Mouse (Mus musculus): ENCODE measurements at regions not wholly inside any gene's neighbourhood (a gene's known extent, or its start where the extent isn't known, plus 50 kb on each side); places are given as distances from the start of the nearest gene placed in this dataset.

GRCm38 (mm10) chr14:14544236-14544635, 143.1 kb downstream of the Olfr721-ps1 start:
- H3K27ac ChIP-seq (ENCODE audit: low read length), result no peak overlapping the region
- no peak overlapping the region for H3K4me3 ChIP-seq (ENCODE audit: low read length)
- no peaks in the 10 kb centered on the region for H3K4me1 ChIP-seq (ENCODE audit: control insufficient read depth, insufficient read depth, low read length)
- H3K27me3 ChIP-seq (ENCODE audit: control insufficient read depth, insufficient read depth, low read length), result no peaks in the 10 kb centered on the region
- H3K9me3 ChIP-seq (replicated peaks; ENCODE audit: control insufficient read depth, low read length), result no peaks in the 10 kb centered on the region
- 73% methylated on average over 7 of the region's 7 CpGs for WGBS
- H3K9ac ChIP-seq (ENCODE audit: low read length), result no peak overlapping the region
- no peaks in the 10 kb centered on the region for H3K36me3 ChIP-seq (ENCODE audit: control insufficient read depth, insufficient read depth)
- H3K4me2 ChIP-seq (ENCODE audit: low read depth, low read length), result no peak overlapping the region
- ATAC-seq (replicated peaks; ENCODE audit: extremely low read depth, insufficient read depth, low FRiP score), result no peak

GRCm38 (mm10) chr14:14552201-14552600, 149.9 kb upstream of the Slc4a7 start:
- H3K9me3 ChIP-seq (replicated peaks; ENCODE audit: control insufficient read depth, low read length), result no peaks in the 10 kb centered on the region
- no peaks in the 10 kb centered on the region for H3K36me3 ChIP-seq (ENCODE audit: control insufficient read depth, insufficient read depth)
- WGBS, result 63% methylated on average over 2 of the region's 2 CpGs
- H3K9ac ChIP-seq (ENCODE audit: low read length), result no peak overlapping the region
- no peak overlapping the region for H3K27ac ChIP-seq (ENCODE audit: low read length)
- no peak overlapping the region for H3K4me2 ChIP-seq (ENCODE audit: low read depth, low read length)
- no peak overlapping the region for H3K4me3 ChIP-seq (ENCODE audit: low read length)
- no peak for ATAC-seq (replicated peaks; ENCODE audit: extremely low read depth, insufficient read depth, low FRiP score)
- no peaks in the 10 kb centered on the region for H3K27me3 ChIP-seq (ENCODE audit: control insufficient read depth, insufficient read depth, low read length)
- H3K4me1 ChIP-seq (ENCODE audit: control insufficient read depth, insufficient read depth, low read length), result no peaks in the 10 kb centered on the region

GRCm38 (mm10) chr14:14574851-14575250, 127.2 kb upstream of the Slc4a7 start:
- no peaks in the 10 kb centered on the region for H3K9me3 ChIP-seq (replicated peaks; ENCODE audit: control insufficient read depth, low read length)
- no peak overlapping the region for H3K9ac ChIP-seq (ENCODE audit: low read length)
- H3K4me3 ChIP-seq (ENCODE audit: low read length), result no peak overlapping the region
- no peaks in the 10 kb centered on the region for H3K4me1 ChIP-seq (ENCODE audit: control insufficient read depth, insufficient read depth, low read length)
- no peak overlapping the region for H3K27ac ChIP-seq (ENCODE audit: low read length)
- no peak overlapping the region for H3K4me2 ChIP-seq (ENCODE audit: low read depth, low read length)
- no peaks in the 10 kb centered on the region for H3K27me3 ChIP-seq (ENCODE audit: control insufficient read depth, insufficient read depth, low read length)
- no peaks in the 10 kb centered on the region for H3K36me3 ChIP-seq (ENCODE audit: control insufficient read depth, insufficient read depth)
- 55% methylated on average over 4 of the region's 4 CpGs for WGBS
- no peak for ATAC-seq (replicated peaks; ENCODE audit: extremely low read depth, insufficient read depth, low FRiP score)

DNA sequence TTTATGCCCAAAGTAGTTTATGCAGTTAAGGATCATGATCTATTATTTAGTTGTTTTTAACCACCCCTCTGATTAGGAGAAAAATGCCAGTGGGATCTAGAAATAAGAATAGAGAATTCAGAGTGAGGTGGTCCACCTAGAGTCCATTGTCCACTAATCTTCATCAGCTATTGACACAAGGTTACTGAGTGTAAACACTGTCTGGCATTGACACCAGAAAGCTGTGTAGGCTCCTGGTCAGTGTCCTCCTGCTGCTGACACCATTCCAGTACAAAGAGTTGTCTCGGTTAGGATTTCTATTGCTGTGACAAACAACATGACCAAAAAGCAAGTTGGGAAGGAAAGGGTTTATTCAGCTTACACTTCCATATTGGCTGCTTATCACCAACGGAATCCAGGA, 110.1 kb upstream of the Slc4a7 start:
- Histone ChIP-seq H3K27ac (ENCODE audit: low read length) (no peak overlapping the region), H3K4me1 (ENCODE audit: control insufficient read depth, insufficient read depth, low read length) (no peaks in the 10 kb centered on the region), H3K4me3 (ENCODE audit: low read length) (no peak overlapping the region), H3K27me3 (ENCODE audit: control insufficient read depth, insufficient read depth, low read length) (no peaks in the 10 kb centered on the region), H3K9me3 (replicated peaks; ENCODE audit: control insufficient read depth, low read length) (no peaks in the 10 kb centered on the region), H3K9ac (ENCODE audit: low read length) (no peak overlapping the region), H3K36me3 (ENCODE audit: control insufficient read depth, insufficient read depth) (no peaks in the 10 kb centered on the region), H3K4me2 (ENCODE audit: low read depth, low read length) (no peak overlapping the region)
- no peak for ATAC-seq (replicated peaks; ENCODE audit: extremely low read depth, insufficient read depth, low FRiP score)
- 53% methylated on average over 2 of the region's 2 CpGs for WGBS

DNA sequence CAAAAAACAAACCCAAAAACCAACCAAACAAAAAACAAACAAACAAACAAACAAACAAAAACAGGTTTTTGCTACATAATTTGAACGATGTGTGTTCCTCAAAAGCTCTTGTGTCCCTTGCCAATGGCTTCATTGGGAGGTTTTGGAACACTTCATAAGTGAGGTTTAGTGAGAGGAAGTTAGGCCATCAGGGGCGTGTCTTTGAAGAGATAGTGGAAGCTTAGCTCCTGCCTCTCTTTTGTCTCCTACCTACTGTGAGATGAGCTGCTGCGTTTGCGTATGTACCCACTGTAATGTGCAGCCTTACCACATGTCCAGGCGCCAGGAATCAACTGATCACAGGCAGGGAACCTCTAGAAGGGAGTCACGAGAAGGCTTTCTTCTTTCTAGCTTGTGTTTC, 107.3 kb upstream of the Slc4a7 start:
- H3K9ac ChIP-seq (ENCODE audit: low read length), result no peak overlapping the region
- no peak overlapping the region for H3K4me3 ChIP-seq (ENCODE audit: low read length)
- no peaks in the 10 kb centered on the region for H3K36me3 ChIP-seq (ENCODE audit: control insufficient read depth, insufficient read depth)
- H3K27me3 ChIP-seq (ENCODE audit: control insufficient read depth, insufficient read depth, low read length), result no peaks in the 10 kb centered on the region
- H3K4me1 ChIP-seq (ENCODE audit: control insufficient read depth, insufficient read depth, low read length), result no peaks in the 10 kb centered on the region
- no peak for ATAC-seq (replicated peaks; ENCODE audit: extremely low read depth, insufficient read depth, low FRiP score)
- no peaks in the 10 kb centered on the region for H3K9me3 ChIP-seq (replicated peaks; ENCODE audit: control insufficient read depth, low read length)
- H3K27ac ChIP-seq (ENCODE audit: low read length), result no peak overlapping the region
- H3K4me2 ChIP-seq (ENCODE audit: low read depth, low read length), result no peak overlapping the region
- 77% methylated on average over 6 of the region's 6 CpGs for WGBS

DNA sequence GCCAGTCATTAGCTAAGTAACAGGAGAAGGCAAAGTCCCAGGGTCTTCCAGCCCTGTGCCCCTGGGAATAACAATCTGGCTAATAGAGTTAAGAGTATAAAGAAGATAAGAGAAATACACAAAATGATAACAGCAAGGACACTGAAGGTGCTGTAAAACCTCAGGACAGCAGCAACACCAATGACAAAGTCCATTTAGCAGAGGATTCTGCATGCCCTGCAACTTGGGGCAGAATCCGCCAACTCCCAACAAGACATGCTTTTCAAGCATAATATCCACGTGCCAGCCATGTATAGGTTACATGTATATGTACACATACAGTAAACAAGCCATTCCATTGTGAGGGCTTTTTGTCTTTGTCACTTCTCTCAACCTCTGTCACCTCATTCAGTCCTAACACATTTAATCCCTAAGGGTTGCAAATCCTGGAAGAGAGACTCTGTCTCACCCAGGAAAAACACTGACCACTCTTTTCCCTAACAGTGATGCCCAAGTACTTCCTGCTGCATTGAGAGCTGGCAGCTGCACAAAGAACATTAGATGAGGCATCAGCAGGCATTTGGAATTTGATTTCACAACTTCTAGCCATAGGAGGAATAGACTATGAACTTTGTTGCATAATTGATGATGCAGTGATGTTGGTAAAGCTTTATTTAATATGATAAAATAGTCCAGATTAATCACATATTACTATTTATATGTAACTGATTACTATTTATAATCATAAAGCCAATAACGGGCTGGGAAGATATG, 105.8 kb upstream of the Slc4a7 start:
- Histone ChIP-seq H3K36me3 (ENCODE audit: control insufficient read depth, insufficient read depth) (no peaks in the 10 kb centered on the region), H3K4me1 (ENCODE audit: control insufficient read depth, insufficient read depth, low read length) (no peaks in the 10 kb centered on the region), H3K9me3 (replicated peaks; ENCODE audit: control insufficient read depth, low read length) (no peaks in the 10 kb centered on the region), H3K4me2 (ENCODE audit: low read depth, low read length) (no peak overlapping the region), H3K27me3 (ENCODE audit: control insufficient read depth, insufficient read depth, low read length) (no peaks in the 10 kb centered on the region), H3K4me3 (ENCODE audit: low read length) (no peak overlapping the region), H3K27ac (ENCODE audit: low read length) (no peak overlapping the region), H3K9ac (ENCODE audit: low read length) (no peak overlapping the region)
- no peak for ATAC-seq (replicated peaks; ENCODE audit: extremely low read depth, insufficient read depth, low FRiP score)
- WGBS, result 75% methylated on average over 3 of the region's 3 CpGs

- H3K9ac ChIP-seq (ENCODE audit: low read length), result no peak overlapping the region
- H3K36me3 ChIP-seq (ENCODE audit: control insufficient read depth, insufficient read depth), result no peaks in the 10 kb centered on the region
- H3K27ac ChIP-seq (ENCODE audit: low read length), result no peak overlapping the region
- no peak overlapping the region for H3K4me2 ChIP-seq (ENCODE audit: low read depth, low read length)
- no peak for ATAC-seq (replicated peaks; ENCODE audit: extremely low read depth, insufficient read depth, low FRiP score)
- H3K27me3 ChIP-seq (ENCODE audit: control insufficient read depth, insufficient read depth, low read length), result no peaks in the 10 kb centered on the region
- H3K9me3 ChIP-seq (replicated peaks; ENCODE audit: control insufficient read depth, low read length), result no peaks in the 10 kb centered on the region
- no peak overlapping the region for H3K4me3 ChIP-seq (ENCODE audit: low read length)
- no peaks in the 10 kb centered on the region for H3K4me1 ChIP-seq (ENCODE audit: control insufficient read depth, insufficient read depth, low read length)
- WGBS, result 51% methylated on average over 2 of the region's 2 CpGs
Measured at GRCm38 (mm10) chr14:14599586-14599985, 102.5 kb upstream of the Slc4a7 start.

DNA sequence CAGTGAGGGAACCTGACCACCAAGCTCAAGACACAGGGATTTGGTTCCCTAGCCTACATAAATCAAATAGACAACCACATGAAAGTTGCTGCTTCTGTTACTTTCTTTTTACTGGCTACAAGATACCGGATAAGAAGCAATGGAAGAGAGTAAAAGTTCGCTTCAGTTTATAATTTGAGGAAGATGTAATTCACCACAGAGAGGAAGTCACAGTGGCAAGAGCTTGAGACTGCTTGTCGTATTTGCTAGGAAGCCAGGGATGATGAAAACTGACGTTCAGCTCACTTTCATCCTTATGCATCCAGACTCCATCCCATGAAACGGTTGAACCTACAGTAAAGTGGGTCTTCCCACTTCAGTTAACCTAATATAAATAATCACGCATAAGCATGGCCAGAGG, 102.1 kb upstream of the Slc4a7 start:
- Histone ChIP-seq H3K4me2 (ENCODE audit: low read depth, low read length) (no peak overlapping the region), H3K9ac (ENCODE audit: low read length) (no peak overlapping the region), H3K27ac (ENCODE audit: low read length) (no peak overlapping the region), H3K4me1 (ENCODE audit: control insufficient read depth, insufficient read depth, low read length) (no peaks in the 10 kb centered on the region), H3K27me3 (ENCODE audit: control insufficient read depth, insufficient read depth, low read length) (no peaks in the 10 kb centered on the region), H3K36me3 (ENCODE audit: control insufficient read depth, insufficient read depth) (no peaks in the 10 kb centered on the region), H3K4me3 (ENCODE audit: low read length) (no peak overlapping the region), H3K9me3 (replicated peaks; ENCODE audit: control insufficient read depth, low read length) (no peaks in the 10 kb centered on the region)
- ATAC-seq (replicated peaks; ENCODE audit: extremely low read depth, insufficient read depth, low FRiP score), result no peak
- WGBS, result 66% methylated on average over 6 of the region's 6 CpGs

- ATAC-seq (replicated peaks; ENCODE audit: extremely low read depth, insufficient read depth, low FRiP score), result no peak
- no peak overlapping the region for H3K27ac ChIP-seq (ENCODE audit: low read length)
- H3K36me3 ChIP-seq (ENCODE audit: control insufficient read depth, insufficient read depth), result no peaks in the 10 kb centered on the region
- no peaks in the 10 kb centered on the region for H3K27me3 ChIP-seq (ENCODE audit: control insufficient read depth, insufficient read depth, low read length)
- no peak overlapping the region for H3K9ac ChIP-seq (ENCODE audit: low read length)
- H3K9me3 ChIP-seq (replicated peaks; ENCODE audit: control insufficient read depth, low read length), result no peaks in the 10 kb centered on the region
- 25% methylated on average over 1 of the region's 1 CpGs for WGBS
- no peak overlapping the region for H3K4me3 ChIP-seq (ENCODE audit: low read length)
- H3K4me2 ChIP-seq (ENCODE audit: low read depth, low read length), result no peak overlapping the region
- no peaks in the 10 kb centered on the region for H3K4me1 ChIP-seq (ENCODE audit: control insufficient read depth, insufficient read depth, low read length)
Measured at GRCm38 (mm10) chr14:14603439-14603838, 98.6 kb upstream of the Slc4a7 start.
